Mouse (Mus musculus): Measurements from ENCODE around the gene Trim56. TPM values are rescaled to one million over a fixed set of nuclear protein-coding genes. Genes with fewer than 3 reads are reported as not detected.

Trim56 gene
- total RNA-seq (2023) = 63.7 to 73.2 TPM (median 68.4 TPM) in 4 replicates

GRCm38 (mm10) chr5:137115866-137116847, at the start of gene Trim56:
TSS of gene Trim56 (minus strand) at chr5:137116209.

GRCm38 (mm10) chr5:137149272-137149882, 33.4 kb upstream of the Trim56 start, which contains the start of gene Muc3:
TSS of gene Muc3 (minus strand) at chr5:137149322.

GRCm38 (mm10) chr5:137072079-137072960, 43.7 kb downstream of the Trim56 start, which contains the start of gene Serpine1:
TSS of gene Serpine1 (minus strand) at chr5:137072268.

Other genes starting within 250 kb of the Trim56 start
- not detected in 4 replicates for gene Col26a1, start 233.0 kb downstream of the Trim56 start, total RNA-seq (2023)
- gene Ift22, start 208.1 kb downstream of the Trim56 start, total RNA-seq (2023) = 17.8 to 28.8 TPM (median 22.5 TPM) in 4 replicates
- 145 to 163 TPM (median 158 TPM) in 4 replicates for gene Fis1, start 162.9 kb downstream of the Trim56 start, total RNA-seq (2023)
- 0.51 to 1.1 TPM in 2 of 4 replicates, not detected in the others for gene Cldn15, start 149.6 kb downstream of the Trim56 start, total RNA-seq (2023)
- 20.9 to 21.5 TPM (median 21.1 TPM) in 4 replicates for gene Plod3, start 129.2 kb downstream of the Trim56 start, total RNA-seq (2023)
- gene Znhit1, start 128.2 kb downstream of the Trim56 start, total RNA-seq (2023) = 20.4 to 28.3 TPM (median 21.8 TPM) in 4 replicates
- 0.81 to 1.6 TPM (median 1.1 TPM) in 4 replicates for gene Vgf, start 89.8 kb downstream of the Trim56 start, total RNA-seq (2023)
- 18.0 to 22.4 TPM (median 19.7 TPM) in 4 replicates for gene Ap1s1, start 70.1 kb downstream of the Trim56 start, total RNA-seq (2023)
- gene Serpine1, start 43.9 kb downstream of the Trim56 start, total RNA-seq (2023) = not detected in 4 replicates
- gene Muc3, start 33.1 kb upstream of the Trim56 start, total RNA-seq (2023) = not detected in 4 replicates
- 10.4 to 17.8 TPM (median 14.5 TPM) in 4 replicates for gene Muc3a, start 96.2 kb upstream of the Trim56 start, total RNA-seq (2023)
- 0.43 to 0.98 TPM (median 0.74 TPM) in 4 replicates for gene Ache, start 171.3 kb upstream of the Trim56 start, total RNA-seq (2023)
- 0.58 to 2.3 TPM (median 1.7 TPM) in 4 replicates for gene Ufsp1, start 178.4 kb upstream of the Trim56 start, total RNA-seq (2023)
- 398 to 449 TPM (median 433 TPM) in 4 replicates for gene Srrt, start 191.5 kb upstream of the Trim56 start, total RNA-seq (2023)
- gene Trip6, start 198.2 kb upstream of the Trim56 start, total RNA-seq (2023) = 5.1 to 7.4 TPM (median 6.9 TPM) in 4 replicates
- gene Slc12a9, start 217.4 kb upstream of the Trim56 start, total RNA-seq (2023) = 19.9 to 27.0 TPM (median 21.0 TPM) in 4 replicates
- not detected in 4 replicates for gene Ephb4, start 233.9 kb upstream of the Trim56 start, total RNA-seq (2023)

Measured in B cell, adult 62 days (primary cell).